Mouse (Mus musculus): ENCODE measurements around the gene Hnrnpa3.

DNA sequence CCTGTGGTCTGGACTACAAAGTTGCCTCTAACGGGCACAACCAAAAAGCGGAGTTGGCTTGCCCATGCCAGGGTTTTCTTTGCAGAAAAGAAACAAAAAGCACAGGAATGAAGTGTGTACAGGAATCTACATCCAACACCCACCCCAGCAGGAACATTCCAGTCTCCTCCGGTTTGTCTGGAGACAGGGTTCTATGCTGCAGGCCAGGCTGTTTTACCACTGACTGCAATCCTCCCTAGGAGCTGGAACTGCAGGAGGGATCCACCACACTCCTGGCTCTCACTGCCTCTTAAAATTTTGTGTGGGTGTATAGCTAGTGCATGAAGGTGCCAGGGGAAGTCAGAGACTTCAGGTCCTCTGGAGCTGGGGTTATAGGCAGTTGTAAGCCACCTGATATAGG lies 39.8 kb downstream of the Hnrnpa3 start:
- TF ChIP-seq CTCF (IDR thresholded peaks at IDR 0.05; ENCODE audit: low read depth) (no peak), EP300 (IDR thresholded peaks at IDR 0.05; ENCODE audit: low read depth) (no peak)

Data from heart, postnatal 0 days (tissue).